Mouse (Mus musculus) CD4-positive, CD25-positive, alpha-beta regulatory T cell, adult 2 months (primary cell): Measurements from ENCODE around the gene Zfp583.
"Not testable (repeated sequence)": the region's sequence is repeated elsewhere in the genome, so short reads cannot be mapped to it uniquely, and the experiment has no call there.

Source experiments
- DNase-seq: peaks from one replicate; pipeline ENCODE4 v3.0.0-alpha.2; 2012; ENCODE audit warnings: low read depth, low spot score

Zfp583 gene

GRCm38 (mm10) chr7:6331233-6331956, at the start of gene Zfp583:
Zfp583 (minus strand) TSS chr7:6331285.
- peak; percentile 78 for DNase-seq

- no peak for DNase-seq
These were observed 47.4 kb upstream of the Zfp583 start for GRCm38 (mm10) chr7:6378441-6378840.

GRCm38 (mm10) chr7:6372993-6373392, 41.9 kb upstream of the Zfp583 start:
- DNase-seq: no peak

GRCm38 (mm10) chr7:6369460-6369859, 38.4 kb upstream of the Zfp583 start:
- no peak for DNase-seq

- DNase-seq: not testable (repeated sequence)
These were observed 37.1 kb upstream of the Zfp583 start for GRCm38 (mm10) chr7:6368146-6368545.

GRCm38 (mm10) chr7:6367185-6367584, 36.1 kb upstream of the Zfp583 start:
- DNase-seq: no peak

GRCm38 (mm10) chr7:6364761-6365160, 33.7 kb upstream of the Zfp583 start:
- no peak for DNase-seq

GRCm38 (mm10) chr7:6363047-6363488, 32.0 kb upstream of the Zfp583 start, which contains the start of gene Zfp78:
Zfp78 (plus strand) TSS chr7:6363280.
- DNase-seq: peak; percentile 95

GRCm38 (mm10) chr7:6362268-6363046, 31.4 kb upstream of the Zfp583 start:
- peak; percentile 98 for DNase-seq

GRCm38 (mm10) chr7:6361756-6362155, 30.7 kb upstream of the Zfp583 start:
- DNase-seq: no peak

GRCm38 (mm10) chr7:6360477-6361060, 29.5 kb upstream of the Zfp583 start:
- DNase-seq: no peak

GRCm38 (mm10) chr7:6358937-6359590, 28.0 kb upstream of the Zfp583 start:
- peak; percentile 84 for DNase-seq

GRCm38 (mm10) chr7:6358121-6358520, 27.0 kb upstream of the Zfp583 start:
- no peak for DNase-seq

- no peak for DNase-seq
These were observed 13.0 kb upstream of the Zfp583 start for GRCm38 (mm10) chr7:6344124-6344523.

- DNase-seq: peak; percentile 54
These were observed 12.5 kb upstream of the Zfp583 start, which contains the start of gene Gm3854 for GRCm38 (mm10) chr7:6343501-6344071. Gm3854 (plus strand) TSS chr7:6343759.

GRCm38 (mm10) chr7:6339865-6340264, 8.8 kb upstream of the Zfp583 start:
- no peak for DNase-seq

- no peak for DNase-seq
These were observed 440 bp downstream of the Zfp583 start for GRCm38 (mm10) chr7:6330458-6331232.

- not testable (repeated sequence) for DNase-seq
These were observed 30.3 kb downstream of the Zfp583 start for GRCm38 (mm10) chr7:6300796-6301195.

GRCm38 (mm10) chr7:6291121-6291520, 40.0 kb downstream of the Zfp583 start:
- DNase-seq: not testable (repeated sequence)

- DNase-seq: peak; percentile 38
These were observed 44.1 kb downstream of the Zfp583 start for GRCm38 (mm10) chr7:6286921-6287531.
